Mouse (Mus musculus) layer of hippocampus, adult 2 months (tissue): ENCODE data around the gene Bcl3. TPM values are rescaled to one million over a fixed set of nuclear protein-coding genes. Genes with fewer than 3 reads are reported as not detected.

Experiments used
- DNase-seq, 2 experiments: peaks; one replicate each; pipeline ENCODE4 v3.0.0; 2022; ENCODE audit warnings: low spot score in 2 of 2
- H3K27ac ChIP-seq: fragments of 200-600 bp; 2 replicates; pipeline ENCODE4 v1.8.1; 2022
- H3K4me3 ChIP-seq: fragments of 200-600 bp; 2 replicates; pipeline ENCODE4 v1.8.1; 2022; ENCODE audit warnings: mild to moderate bottlenecking
- CTCF ChIP-seq: fragments of 200-600 bp; conservative IDR thresholded peaks from 2 replicates; pipeline ENCODE4 v1.8.1; 2022; ENCODE audit warnings: antibody characterized with exemption, mild to moderate bottlenecking, moderate library complexity
- total RNA-seq, 2 experiments: library from RNA; stranded (reverse); gene quantifications; 2 replicates each; pipeline ENCODE4 v1.2.3; 2021

Bcl3 gene
- total RNA-seq, 2 experiments from 2014 or later = 0.46 to 0.83 TPM

GRCm38 (mm10) chr7:19769001-19769400, 53.6 kb downstream of the Bcl3 start:
- no peak for TF ChIP-seq CTCF
- Histone ChIP-seq H3K4me3 (no peak overlapping the region; the same call in 1 of the 2 replicates), H3K27ac (no peak overlapping the region)
- DNase-seq = no peak

GRCm38 (mm10) chr7:19768251-19768650, 54.3 kb downstream of the Bcl3 start:
- no peak for TF ChIP-seq CTCF
- Histone ChIP-seq H3K4me3 (no peak overlapping the region), H3K27ac (no peak overlapping the region)
- no peak for DNase-seq

- no peak overlapping the region for H3K4me3 ChIP-seq
- no peak overlapping the region for H3K27ac ChIP-seq
- TF ChIP-seq CTCF = no peak
- no peak for DNase-seq
Observed at GRCm38 (mm10) chr7:19764581-19764980, 58.0 kb downstream of the Bcl3 start.

GRCm38 (mm10) chr7:19763829-19764477, 58.6 kb downstream of the Bcl3 start:
- no peak for TF ChIP-seq CTCF
- no peak for DNase-seq
- H3K4me3 ChIP-seq = no peak overlapping the region
- no peak overlapping the region for H3K27ac ChIP-seq

GRCm38 (mm10) chr7:19762283-19762682, 60.3 kb downstream of the Bcl3 start:
- Histone ChIP-seq H3K4me3 (no peak overlapping the region), H3K27ac (no peak overlapping the region)
- DNase-seq = no peak
- no peak for TF ChIP-seq CTCF

GRCm38 (mm10) chr7:19760021-19760420, 62.5 kb downstream of the Bcl3 start:
- no peak for TF ChIP-seq CTCF
- Histone ChIP-seq H3K27ac (no peak overlapping the region), H3K4me3 (no peak overlapping the region)
- DNase-seq = no peak

GRCm38 (mm10) chr7:19758623-19759022, 63.9 kb downstream of the Bcl3 start:
- no peak overlapping the region for H3K4me3 ChIP-seq
- DNase-seq = no peak
- H3K27ac ChIP-seq = no peak overlapping the region
- TF ChIP-seq CTCF = no peak

Other genes with a start within 250 kb of the Bcl3 start
- under 1 TPM; 0.81 to 0.95 TPM for gene Zfp296, start 245.5 kb downstream of the Bcl3 start, total RNA-seq
- gene Gemin7, start 245.2 kb downstream of the Bcl3 start, total RNA-seq = 10 to 100 TPM; 38.8 to 43.9 TPM
- gene Clasrp, start 218.3 kb downstream of the Bcl3 start, total RNA-seq = 100 to 1,000 TPM in 1 of 2 experiments, 10 to 100 TPM in 1; 95.4 to 112 TPM
- 10 to 100 TPM in 1 of 2 experiments, 1 to 10 TPM in 1; 9.8 to 11.3 TPM for gene Relb, start 193.3 kb downstream of the Bcl3 start, total RNA-seq
- gene Clptm1, start 157.7 kb downstream of the Bcl3 start, total RNA-seq = 100 to 1,000 TPM; 136 to 151 TPM
- not detected for gene Apoc2, start 144.8 kb downstream of the Bcl3 start, total RNA-seq
- gene Gm44805, start 141.3 kb downstream of the Bcl3 start, total RNA-seq = not detected
- not detected for gene Apoc4, start 141.3 kb downstream of the Bcl3 start, total RNA-seq
- 1 to 10 TPM; 3.1 to 3.5 TPM for gene Apoc1, start 130.1 kb downstream of the Bcl3 start, total RNA-seq
- gene Apoe, start 123.6 kb downstream of the Bcl3 start, total RNA-seq = 1,000 to 10,000 TPM; 2,242 to 2,264 TPM
- 100 to 1,000 TPM; 110 TPM for gene Tomm40, start 107.3 kb downstream of the Bcl3 start, total RNA-seq
- gene Nectin2, start 72.3 kb downstream of the Bcl3 start, total RNA-seq = 1 to 10 TPM; 4.5 to 5.9 TPM
- gene Bcam, start 51.8 kb downstream of the Bcl3 start, total RNA-seq = 10 to 100 TPM in 1 of 2 experiments, 1 to 10 TPM in 1; 9.2 to 14.8 TPM
- not detected for gene Cblc, start 26.0 kb downstream of the Bcl3 start, total RNA-seq
- 1 to 10 TPM in 1 of 2 experiments, under 1 TPM in 1; 0.86 to 1.6 TPM for gene Gm19345, start 29.2 kb upstream of the Bcl3 start, total RNA-seq
- gene Ceacam16, start 38.5 kb upstream of the Bcl3 start, total RNA-seq = not detected
- not detected for gene Ceacam19, start 65.2 kb upstream of the Bcl3 start, total RNA-seq
- 10 to 100 TPM; 13.6 to 16.3 TPM for gene Pvr, start 98.4 kb upstream of the Bcl3 start, total RNA-seq
- gene Igsf23, start 128.0 kb upstream of the Bcl3 start, total RNA-seq = not detected
- not detected for gene Ceacam20, start 142.6 kb upstream of the Bcl3 start, total RNA-seq
- gene Nlrp9b, start 168.7 kb upstream of the Bcl3 start, total RNA-seq = not detected